Mouse (Mus musculus): Measurements from ENCODE around the gene Nfib. TPM values are rescaled to one million over a fixed set of nuclear protein-coding genes. Genes with fewer than 3 reads are reported as not detected.

Nfib gene
- polyA plus RNA-seq, 1 experiment from 2014 or later, result 60.1 TPM

GRCm38 (mm10) chr4:82287454-82287853 lies 418.1 kb downstream of the Nfib start:
- H3K27ac ChIP-seq (ENCODE audit: low read length), result no peak overlapping the region
- no peaks in the 10 kb centered on the region for H3K4me1 ChIP-seq (ENCODE audit: control insufficient read depth, insufficient read depth, low read length)
- no peak overlapping the region for H3K4me2 ChIP-seq (ENCODE audit: low read depth, low read length)
- H3K9me3 ChIP-seq (replicated peaks; ENCODE audit: control insufficient read depth, low read length), result no peaks in the 10 kb centered on the region
- 87% methylated on average over 2 of the region's 2 CpGs for WGBS
- H3K36me3 ChIP-seq (ENCODE audit: control insufficient read depth, insufficient read depth, low read length), result no peaks in the 10 kb centered on the region
- no peak for ATAC-seq (ENCODE audit: insufficient read depth, low FRiP score)
- no peak overlapping the region for H3K4me3 ChIP-seq (replicated peaks; ENCODE audit: low read length)
- H3K27me3 ChIP-seq (ENCODE audit: control insufficient read depth, insufficient read depth, low read length), result no peaks in the 10 kb centered on the region
- no peak overlapping the region for H3K9ac ChIP-seq (ENCODE audit: low read length)

- no peaks in the 10 kb centered on the region for H3K4me1 ChIP-seq (ENCODE audit: control insufficient read depth, insufficient read depth, low read length)
- 83% methylated on average over 2 of the region's 2 CpGs for WGBS
- no peak overlapping the region for H3K27ac ChIP-seq (ENCODE audit: low read length)
- no peak overlapping the region for H3K4me3 ChIP-seq (replicated peaks; ENCODE audit: low read length)
- no peaks in the 10 kb centered on the region for H3K9me3 ChIP-seq (replicated peaks; ENCODE audit: control insufficient read depth, low read length)
- H3K9ac ChIP-seq (ENCODE audit: low read length), result no peak overlapping the region
- no peak overlapping the region for H3K4me2 ChIP-seq (ENCODE audit: low read depth, low read length)
- ATAC-seq (ENCODE audit: insufficient read depth, low FRiP score), result no peak
- no peaks in the 10 kb centered on the region for H3K36me3 ChIP-seq (ENCODE audit: control insufficient read depth, insufficient read depth, low read length)
- H3K27me3 ChIP-seq (ENCODE audit: control insufficient read depth, insufficient read depth, low read length), result no peaks in the 10 kb centered on the region
Measured at GRCm38 (mm10) chr4:82286931-82287330, 418.6 kb downstream of the Nfib start.

- H3K4me2 ChIP-seq (ENCODE audit: low read depth, low read length), result no peak overlapping the region
- H3K27me3 ChIP-seq (ENCODE audit: control insufficient read depth, insufficient read depth, low read length), result no peaks in the 10 kb centered on the region
- no peak overlapping the region for H3K9ac ChIP-seq (ENCODE audit: low read length)
- no peaks in the 10 kb centered on the region for H3K9me3 ChIP-seq (replicated peaks; ENCODE audit: control insufficient read depth, low read length)
- 71% methylated on average over 6 of the region's 6 CpGs for WGBS
- no peak overlapping the region for H3K4me3 ChIP-seq (replicated peaks; ENCODE audit: low read length)
- H3K36me3 ChIP-seq (ENCODE audit: control insufficient read depth, insufficient read depth, low read length), result no peaks in the 10 kb centered on the region
- no peak overlapping the region for H3K27ac ChIP-seq (ENCODE audit: low read length)
- no peaks in the 10 kb centered on the region for H3K4me1 ChIP-seq (ENCODE audit: control insufficient read depth, insufficient read depth, low read length)
- ATAC-seq (ENCODE audit: insufficient read depth, low FRiP score), result no peak
Measured at GRCm38 (mm10) chr4:82283536-82283935, 422.0 kb downstream of the Nfib start.

- Histone ChIP-seq H3K4me3 (replicated peaks; ENCODE audit: low read length) (no peak overlapping the region), H3K27me3 (ENCODE audit: control insufficient read depth, insufficient read depth, low read length) (no peaks in the 10 kb centered on the region), H3K36me3 (ENCODE audit: control insufficient read depth, insufficient read depth, low read length) (no peaks in the 10 kb centered on the region), H3K9me3 (replicated peaks; ENCODE audit: control insufficient read depth, low read length) (no peaks in the 10 kb centered on the region), H3K27ac (ENCODE audit: low read length) (peak overlapping the region; percentile 46; the same call in 1 of the 2 replicates), H3K9ac (ENCODE audit: low read length) (no peak overlapping the region), H3K4me2 (ENCODE audit: low read depth, low read length) (no peak overlapping the region), H3K4me1 (ENCODE audit: control insufficient read depth, insufficient read depth, low read length) (peaks cover 3% of the 10 kb centered on the region; the same call in 1 of the 2 replicates)
- WGBS, result 43% methylated on average over 2 of the region's 2 CpGs
- ATAC-seq (ENCODE audit: insufficient read depth, low FRiP score), result no peak
Measured at GRCm38 (mm10) chr4:82275996-82276395, 429.6 kb downstream of the Nfib start.

- WGBS, result 73% methylated on average over 4 of the region's 4 CpGs
- Histone ChIP-seq H3K9me3 (replicated peaks; ENCODE audit: control insufficient read depth, low read length) (no peaks in the 10 kb centered on the region), H3K4me1 (ENCODE audit: control insufficient read depth, insufficient read depth, low read length) (peaks cover 3% of the 10 kb centered on the region), H3K4me3 (replicated peaks; ENCODE audit: low read length) (no peak overlapping the region), H3K27me3 (ENCODE audit: control insufficient read depth, insufficient read depth, low read length) (no peaks in the 10 kb centered on the region), H3K36me3 (ENCODE audit: control insufficient read depth, insufficient read depth, low read length) (no peaks in the 10 kb centered on the region), H3K9ac (ENCODE audit: low read length) (no peak overlapping the region), H3K27ac (ENCODE audit: low read length) (no peak overlapping the region), H3K4me2 (ENCODE audit: low read depth, low read length) (no peak overlapping the region)
- ATAC-seq (ENCODE audit: insufficient read depth, low FRiP score), result no peak
Measured at GRCm38 (mm10) chr4:82273049-82273754, 432.3 kb downstream of the Nfib start.

- ATAC-seq (ENCODE audit: insufficient read depth, low FRiP score), result no peak
- H3K9ac ChIP-seq (ENCODE audit: low read length), result no peak overlapping the region
- H3K27me3 ChIP-seq (ENCODE audit: control insufficient read depth, insufficient read depth, low read length), result no peaks in the 10 kb centered on the region
- H3K27ac ChIP-seq (ENCODE audit: low read length), result no peak overlapping the region
- H3K4me2 ChIP-seq (ENCODE audit: low read depth, low read length), result no peak overlapping the region
- 61% methylated on average over 4 of the region's 4 CpGs for WGBS
- peaks cover 3% of the 10 kb centered on the region for H3K4me1 ChIP-seq (ENCODE audit: control insufficient read depth, insufficient read depth, low read length)
- H3K4me3 ChIP-seq (replicated peaks; ENCODE audit: low read length), result no peak overlapping the region
- H3K36me3 ChIP-seq (ENCODE audit: control insufficient read depth, insufficient read depth, low read length), result no peaks in the 10 kb centered on the region
- no peaks in the 10 kb centered on the region for H3K9me3 ChIP-seq (replicated peaks; ENCODE audit: control insufficient read depth, low read length)
Measured at GRCm38 (mm10) chr4:82272099-82272498, 433.5 kb downstream of the Nfib start.

- no peaks in the 10 kb centered on the region for H3K36me3 ChIP-seq (ENCODE audit: control insufficient read depth, insufficient read depth, low read length)
- no peak overlapping the region for H3K4me3 ChIP-seq (replicated peaks; ENCODE audit: low read length)
- WGBS, result 73% methylated on average over 3 of the region's 3 CpGs
- no peak for ATAC-seq (ENCODE audit: insufficient read depth, low FRiP score)
- no peak overlapping the region for H3K4me2 ChIP-seq (ENCODE audit: low read depth, low read length)
- H3K9me3 ChIP-seq (replicated peaks; ENCODE audit: control insufficient read depth, low read length), result no peaks in the 10 kb centered on the region
- H3K27ac ChIP-seq (ENCODE audit: low read length), result no peak overlapping the region
- no peak overlapping the region for H3K9ac ChIP-seq (ENCODE audit: low read length)
- peaks cover 4% of the 10 kb centered on the region for H3K4me1 ChIP-seq (ENCODE audit: control insufficient read depth, insufficient read depth, low read length)
- H3K27me3 ChIP-seq (ENCODE audit: control insufficient read depth, insufficient read depth, low read length), result no peaks in the 10 kb centered on the region
Measured at GRCm38 (mm10) chr4:82271547-82271946, 434.0 kb downstream of the Nfib start.

GRCm38 (mm10) chr4:82267832-82268778 lies 437.4 kb downstream of the Nfib start:
- H3K27me3 ChIP-seq (ENCODE audit: control insufficient read depth, insufficient read depth, low read length), result no peaks in the 10 kb centered on the region
- H3K4me1 ChIP-seq (ENCODE audit: control insufficient read depth, insufficient read depth, low read length), result peaks cover 13% of the 10 kb centered on the region
- no peaks in the 10 kb centered on the region for H3K9me3 ChIP-seq (replicated peaks; ENCODE audit: control insufficient read depth, low read length)
- no peak overlapping the region for H3K4me2 ChIP-seq (ENCODE audit: low read depth, low read length)
- no peak overlapping the region for H3K4me3 ChIP-seq (replicated peaks; ENCODE audit: low read length)
- no peak overlapping the region for H3K27ac ChIP-seq (ENCODE audit: low read length)
- ATAC-seq (ENCODE audit: insufficient read depth, low FRiP score), result no peak
- WGBS, result 48% methylated on average over 14 of the region's 14 CpGs
- no peaks in the 10 kb centered on the region for H3K36me3 ChIP-seq (ENCODE audit: control insufficient read depth, insufficient read depth, low read length)
- no peak overlapping the region for H3K9ac ChIP-seq (ENCODE audit: low read length)

GRCm38 (mm10) chr4:82266066-82266619 lies 439.4 kb downstream of the Nfib start:
- WGBS, result 27% methylated on average over 4 of the region's 4 CpGs
- Histone ChIP-seq H3K36me3 (ENCODE audit: control insufficient read depth, insufficient read depth, low read length) (no peaks in the 10 kb centered on the region), H3K4me1 (ENCODE audit: control insufficient read depth, insufficient read depth, low read length) (peaks cover 10% of the 10 kb centered on the region), H3K4me3 (replicated peaks; ENCODE audit: low read length) (no peak overlapping the region), H3K4me2 (ENCODE audit: low read depth, low read length) (peak overlapping the region; percentile 5; the same call in 1 of the 2 replicates), H3K27me3 (ENCODE audit: control insufficient read depth, insufficient read depth, low read length) (no peaks in the 10 kb centered on the region), H3K27ac (ENCODE audit: low read length) (peak overlapping the region; percentile 56), H3K9me3 (replicated peaks; ENCODE audit: control insufficient read depth, low read length) (no peaks in the 10 kb centered on the region), H3K9ac (ENCODE audit: low read length) (peak overlapping the region; percentile 46; the same call in 1 of the 2 replicates)
- no peak for ATAC-seq (ENCODE audit: insufficient read depth, low FRiP score)
